Mouse (Mus musculus): ENCODE measurements around the gene Olfr46. TPM values are rescaled to one million over a fixed set of nuclear protein-coding genes. Genes with fewer than 3 reads are reported as not detected.

Olfr46 gene
- polyA plus RNA-seq (2017; shearing (Covaris generic)), result not detected

GRCm38 (mm10) chr7:140600969-140601368, at the start of gene Olfr46:
Gene Olfr46 (plus strand): TSS chr7:140601269.

GRCm38 (mm10) chr7:140567586-140567985, 33.5 kb upstream of the Olfr46 start, which contains the start of gene Olfr538:
Gene Olfr538 (plus strand): TSS chr7:140567886.

DNA sequence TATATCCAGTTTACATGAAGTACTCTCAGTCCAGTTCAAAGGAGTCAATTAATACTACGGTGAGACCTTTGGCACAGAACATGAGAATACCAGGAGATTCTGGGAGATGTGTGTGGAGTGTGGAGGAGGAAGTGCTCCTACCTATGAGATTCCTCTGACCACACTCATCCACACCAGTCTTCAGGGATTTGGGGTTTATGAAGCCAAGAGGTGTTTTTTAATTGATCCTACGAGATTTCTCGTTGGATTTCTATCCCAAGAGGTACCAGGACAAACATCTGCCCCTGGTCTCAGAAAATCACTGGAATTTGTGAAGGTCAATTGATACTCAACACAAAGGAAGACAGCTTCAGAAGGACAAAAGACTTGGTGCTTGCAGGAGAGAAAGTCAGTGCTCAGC, 27.6 kb downstream of the Olfr46 start, which contains the start of gene Olfr61:
Gene Olfr61, plus strand, starts transcription at position 301 of the 400 bp plus-strand sequence.

DNA sequence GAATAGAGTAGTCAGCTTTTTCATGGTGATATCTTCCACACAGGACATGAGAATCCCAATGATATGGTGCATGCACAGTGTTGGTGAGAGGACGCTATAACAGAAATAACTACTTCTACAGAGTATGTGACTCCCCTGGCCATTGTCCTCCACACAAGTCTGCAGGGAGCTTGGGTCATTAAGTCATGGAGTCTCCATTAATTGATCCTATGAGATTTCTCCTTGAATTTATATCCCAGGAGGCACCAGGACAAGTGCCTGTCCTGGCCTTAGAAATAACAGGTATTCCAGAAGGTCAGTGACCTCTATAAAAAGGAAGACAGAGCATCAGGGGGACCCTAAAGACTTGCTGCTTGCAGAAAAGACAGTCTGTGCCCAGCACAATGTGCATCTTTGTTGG, 45.1 kb downstream of the Olfr46 start, which contains the start of gene Olfr53:
Gene Olfr53, plus strand, starts transcription at position 301 of the 400 bp plus-strand sequence.

GRCm38 (mm10) chr7:140659630-140660029, 58.6 kb downstream of the Olfr46 start, which contains the start of gene Olfr539:
Gene Olfr539 (plus strand): TSS chr7:140659930.

Other genes starting within 250 kb of the Olfr46 start
- 0.27 TPM for gene Olfr60, start 239.6 kb upstream of the Olfr46 start, polyA plus RNA-seq (2017; shearing (Covaris generic))
- gene Olfr530, start 224.9 kb upstream of the Olfr46 start, polyA plus RNA-seq (2017; shearing (Covaris generic)), result not detected
- not detected for gene Olfr531, start 198.4 kb upstream of the Olfr46 start, polyA plus RNA-seq (2017; shearing (Covaris generic))
- not detected for gene Olfr532, start 179.6 kb upstream of the Olfr46 start, polyA plus RNA-seq (2017; shearing (Covaris generic))
- not detected for gene Olfr533, start 137.9 kb upstream of the Olfr46 start, polyA plus RNA-seq (2017; shearing (Covaris generic))
- not detected for gene Olfr535, start 117.1 kb upstream of the Olfr46 start, polyA plus RNA-seq (2017; shearing (Covaris generic))
- not detected for gene Olfr536, start 93.9 kb upstream of the Olfr46 start, polyA plus RNA-seq (2017; shearing (Covaris generic))
- gene Olfr538, start 33.4 kb upstream of the Olfr46 start, polyA plus RNA-seq (2017; shearing (Covaris generic)), result not detected
- not detected for gene Olfr61, start 27.7 kb downstream of the Olfr46 start, polyA plus RNA-seq (2017; shearing (Covaris generic))
- not detected for gene Olfr53, start 45.2 kb downstream of the Olfr46 start, polyA plus RNA-seq (2017; shearing (Covaris generic))
- gene Olfr539, start 58.7 kb downstream of the Olfr46 start, polyA plus RNA-seq (2017; shearing (Covaris generic)), result not detected
- gene Olfr45, start 80.7 kb downstream of the Olfr46 start, polyA plus RNA-seq (2017; shearing (Covaris generic)), result 0.09 TPM
- not detected for gene Olfr541, start 96.0 kb downstream of the Olfr46 start, polyA plus RNA-seq (2017; shearing (Covaris generic))
- not detected for gene Cyp2e1, start 162.5 kb downstream of the Olfr46 start, polyA plus RNA-seq (2017; shearing (Covaris generic))
- gene Syce1, start 186.6 kb downstream of the Olfr46 start, polyA plus RNA-seq (2017; shearing (Covaris generic)), result 0.18 TPM
- 0.23 TPM for gene Zfp941, start 220.9 kb downstream of the Olfr46 start, polyA plus RNA-seq (2017; shearing (Covaris generic))
- gene Urah, start 233.7 kb downstream of the Olfr46 start, polyA plus RNA-seq (2017; shearing (Covaris generic)), result not detected
- not detected for gene Scgb1c1, start 244.3 kb downstream of the Olfr46 start, polyA plus RNA-seq (2017; shearing (Covaris generic))
- gene Odf3, start 246.5 kb downstream of the Olfr46 start, polyA plus RNA-seq (2017; shearing (Covaris generic)), result not detected